Mouse (Mus musculus) small intestine, adult 2 months (tissue): ENCODE results near the gene Tmem236.

Experiments used
- CTCF ChIP-seq: fragments of 200-500 bp; IDR thresholded peaks from 2 replicates; pipeline ENCODE4 v1.5.1; 2012; ENCODE audit warnings: low read depth, mild to moderate bottlenecking, control low read depth, inconsistent platforms, low read length, moderate library complexity, mixed read lengths; ENCODE audit not compliant: insufficient replicate concordance, insufficient read length; ENCODE audit errors: extremely low read depth
- POLR2A ChIP-seq: fragments of 200-500 bp; IDR thresholded peaks from 2 replicates; pipeline ENCODE4 v1.6.1; 2012; ENCODE audit warnings: low read depth, mild to moderate bottlenecking, control low read depth, inconsistent platforms, low read length, moderate library complexity

DNA sequence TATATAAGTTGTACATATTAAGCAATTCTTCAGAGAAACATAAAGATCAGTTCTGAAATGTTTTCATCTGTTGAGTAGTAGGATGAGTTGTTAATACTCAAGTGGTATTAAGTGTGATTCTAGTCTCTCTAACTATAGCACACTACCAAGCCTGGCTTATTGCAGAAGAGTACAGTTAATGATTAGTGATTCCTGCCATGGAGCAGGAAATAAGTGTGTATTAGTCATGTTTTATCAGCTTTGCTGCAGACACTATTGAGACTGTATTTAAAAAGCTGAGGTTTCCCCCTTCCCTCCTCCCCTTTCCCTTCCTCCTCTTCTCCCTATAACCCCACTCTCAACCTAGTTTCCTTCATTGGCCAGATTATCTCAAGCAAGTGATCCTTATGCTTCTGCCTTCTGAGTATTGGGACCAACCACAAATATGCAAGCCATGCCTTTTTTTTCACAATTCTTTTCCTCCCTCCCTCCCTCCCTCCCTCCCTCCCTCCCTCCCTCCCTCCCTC lies 84.1 kb downstream of the Tmem236 start:
- TF ChIP-seq CTCF (no peak), POLR2A (no peak)
